In genomic region chr17:27656011-27656399, GRCm38 (mm10) we compare ENCODE assay signal across 10 mouse cellular contexts. TPM values are rescaled to one million over a fixed set of nuclear protein-coding genes. Genes with fewer than 3 reads are reported as not detected.
DNase-seq lines count a peak whose midpoint lies in the region; ATAC-seq and TF ChIP-seq lines count a peak whose summit lies in the region.
"Had no signal": no experiment of that assay in that cellular context is flagged by ENCODE, and none has a peak within 500 bp of the region (broad histone marks: within the 10 kb centered on the region; RNA-seq: fewer than 3 reads in every experiment).

No protein-coding gene starts in this region.

- no peaks in the 10 kb centered on the region for H3K36me3 ChIP-seq in heart, embryonic 10.5 days
- H3K36me3 ChIP-seq in forebrain, embryonic 16.5 days (ENCODE audit: control insufficient read depth, insufficient read depth), result no peaks in the 10 kb centered on the region
- no peaks in the 10 kb centered on the region for H3K36me3 ChIP-seq in midbrain, postnatal 0 days (ENCODE audit: insufficient read depth, low read length)

- TF ChIP-seq CTCF in midbrain, postnatal 0 days (IDR thresholded peaks at IDR 0.05), result no peak

- H3K9me3 ChIP-seq in heart, embryonic 10.5 days, result no peaks in the 10 kb centered on the region
- H3K9me3 ChIP-seq in forebrain, embryonic 16.5 days (ENCODE audit: control insufficient read depth, low read length), result no peaks in the 10 kb centered on the region
- no peaks in the 10 kb centered on the region for H3K9me3 ChIP-seq in midbrain, postnatal 0 days (ENCODE audit: low read length)

- no peak for DNase-seq in heart, embryonic 10.5 days (ENCODE audit: low spot score)
- no peak for DNase-seq in heart, adult 11 months
- peak; percentile 91 for DNase-seq in brain, adult 2 months (ENCODE audit: low read depth, low spot score)
- DNase-seq in left cerebral cortex, adult 11 months (ENCODE audit: low spot score), result peak; percentile 61
- peak; percentile 42 for DNase-seq in midbrain, postnatal 0 days (ENCODE audit: low spot score)
- DNase-seq in thymus, postnatal 14 days, result peak; percentile 82
- no peak for DNase-seq in urinary bladder, postnatal 25 days (ENCODE audit: low spot score)

- H3K27me3 ChIP-seq in heart, embryonic 10.5 days (ENCODE audit: insufficient read depth, poor library complexity, severe bottlenecking), result peaks cover 47% of the 10 kb centered on the region
- no peaks in the 10 kb centered on the region for H3K27me3 ChIP-seq in forebrain, embryonic 16.5 days (replicated peaks; ENCODE audit: control insufficient read depth, insufficient read depth, low read length)
- no peaks in the 10 kb centered on the region for H3K27me3 ChIP-seq in midbrain, postnatal 0 days (ENCODE audit: insufficient read depth, low read length)

- 0 out of 2 replicates have a peak overlapping the region, but pooled peaks have one; percentile 72 for H3K27ac ChIP-seq in heart, embryonic 10.5 days
- H3K27ac ChIP-seq in forebrain, embryonic 16.5 days (ENCODE audit: low read length), result 0 out of 2 replicates have a peak overlapping the region, but pooled peaks have one; percentile 3
- H3K27ac ChIP-seq in midbrain, postnatal 0 days (ENCODE audit: low read depth, low read length), result peak overlapping the region; percentile 67; the same call in 1 of the 2 replicates

- peaks cover 24% of the 10 kb centered on the region for H3K4me1 ChIP-seq in heart, embryonic 10.5 days
- peaks cover 17% of the 10 kb centered on the region for H3K4me1 ChIP-seq in forebrain, embryonic 16.5 days (replicated peaks; ENCODE audit: control insufficient read depth, insufficient read depth, low read length)
- H3K4me1 ChIP-seq in midbrain, postnatal 0 days (ENCODE audit: insufficient read depth, low read length), result peaks cover 11% of the 10 kb centered on the region; the same call in 1 of the 2 replicates

- 1% methylated on average over 14 of the region's 14 CpGs for WGBS in heart, embryonic 10.5 days
- 4% methylated on average over 14 of the region's 14 CpGs for WGBS in forebrain, embryonic 16.5 days
- WGBS in midbrain, postnatal 0 days, result 5% methylated on average over 14 of the region's 14 CpGs

- H3K9ac ChIP-seq in forebrain, embryonic 16.5 days (replicated peaks; ENCODE audit: low read depth, low read length), result peak overlapping the region; percentile 74
- peak overlapping the region; percentile 80 for H3K9ac ChIP-seq in midbrain, postnatal 0 days (replicated peaks; ENCODE audit: low read length, poor library complexity, severe bottlenecking)

- H3K4me3 ChIP-seq in heart, embryonic 10.5 days, result peak overlapping the region; percentile 68
- H3K4me3 ChIP-seq in forebrain, embryonic 16.5 days (replicated peaks; ENCODE audit: low read length), result peak overlapping the region; percentile 65
- peak overlapping the region; percentile 71 for H3K4me3 ChIP-seq in midbrain, postnatal 0 days (ENCODE audit: low read depth, low read length)

- peak; percentile 63 for ATAC-seq in forebrain, embryonic 16.5 days
- peak; percentile 7 for ATAC-seq in midbrain, postnatal 0 days (ENCODE audit: low FRiP score)

- peak overlapping the region; percentile 89 for H3K4me2 ChIP-seq in forebrain, embryonic 16.5 days (ENCODE audit: low read length)
- peak overlapping the region; percentile 68 for H3K4me2 ChIP-seq in midbrain, postnatal 0 days (ENCODE audit: low read depth, low read length, poor library complexity, severe bottlenecking)

RNA-seq across cellular contexts. Expression of gene Pacsin1, which starts 0.7 kb away (rescaled TPM):
- polyA plus RNA-seq in heart, embryonic 10.5 days (2016; fragmentation: Nextera tagmentation; extraction: Ambion mirVana), result 2.1 and 3.3 TPM in 2 replicates
- polyA plus RNA-seq in forebrain, embryonic 16.5 days (2015; fragmentation: Nextera tagmentation; extraction: Ambion mirVana), result 32.9 and 44.2 TPM in 2 replicates
- 47.0 and 50.3 TPM in 2 replicates for total RNA-seq in midbrain, postnatal 0 days (2014; rRNA removed)
- polyA plus RNA-seq in midbrain, postnatal 0 days (2015; fragmentation: Nextera tagmentation; extraction: Ambion mirVana), result 85.2 and 87.6 TPM in 2 replicates
- total RNA-seq: hematopoietic stem cell, adult 5-6 weeks had no signal
- polyA plus RNA-seq: C2C12 had no signal

RNA-seq across cellular contexts. Expression of gene Rps10, which starts 19.5 kb away (rescaled TPM):
- polyA plus RNA-seq in heart, embryonic 10.5 days (2016; fragmentation: Nextera tagmentation; extraction: Ambion mirVana), result 629 and 734 TPM in 2 replicates
- 467 and 512 TPM in 2 replicates for polyA plus RNA-seq in forebrain, embryonic 16.5 days (2015; fragmentation: Nextera tagmentation; extraction: Ambion mirVana)
- 1,349 and 1,717 TPM in 2 replicates for total RNA-seq in midbrain, postnatal 0 days (2014; rRNA removed)
- 447 and 461 TPM in 2 replicates for polyA plus RNA-seq in midbrain, postnatal 0 days (2015; fragmentation: Nextera tagmentation; extraction: Ambion mirVana)

RNA-seq across cellular contexts. Expression of gene RPS10-NUDT3, which starts 21.0 kb away (rescaled TPM):
- polyA plus RNA-seq in heart, embryonic 10.5 days (2016; fragmentation: Nextera tagmentation; extraction: Ambion mirVana), result not detected in 2 replicates
- polyA plus RNA-seq in forebrain, embryonic 16.5 days (2015; fragmentation: Nextera tagmentation; extraction: Ambion mirVana), result not detected in 2 replicates
- total RNA-seq in midbrain, postnatal 0 days (2014; rRNA removed), result not detected in 2 replicates
- polyA plus RNA-seq in midbrain, postnatal 0 days (2015; fragmentation: Nextera tagmentation; extraction: Ambion mirVana), result not detected in 2 replicates
- total RNA-seq: hematopoietic stem cell, adult 5-6 weeks had no signal
- polyA plus RNA-seq: C2C12 had no signal

RNA-seq across cellular contexts. Expression of gene Nudt3, which starts 32.7 kb away (rescaled TPM):
- 89.7 and 107 TPM in 2 replicates for polyA plus RNA-seq in heart, embryonic 10.5 days (2016; fragmentation: Nextera tagmentation; extraction: Ambion mirVana)
- 272 and 293 TPM in 2 replicates for polyA plus RNA-seq in forebrain, embryonic 16.5 days (2015; fragmentation: Nextera tagmentation; extraction: Ambion mirVana)
- 280 and 286 TPM in 2 replicates for total RNA-seq in midbrain, postnatal 0 days (2014; rRNA removed)
- 203 and 211 TPM in 2 replicates for polyA plus RNA-seq in midbrain, postnatal 0 days (2015; fragmentation: Nextera tagmentation; extraction: Ambion mirVana)

Comparison
In these comparisons a context has a peak if more than half of its experiments do, and no peak if none do; other contexts are left out.
1. DNase-seq: peak in brain, adult 2 months (single experiment), left cerebral cortex, adult 11 months (single experiment), midbrain, postnatal 0 days (single experiment) and thymus, postnatal 14 days (single experiment); none in heart, embryonic 10.5 days (single experiment), heart, adult 11 months (single experiment) and urinary bladder, postnatal 25 days (single experiment).
2. H3K27ac ChIP-seq: peak in every context shown above with its lines; median percentile 72 in heart, embryonic 10.5 days; 67 in midbrain, postnatal 0 days; 3 in forebrain, embryonic 16.5 days.
3. Peak in every context shown above with its lines, with median percentiles within 50 percentile points of each other: H3K4me3 ChIP-seq.